Mouse (Mus musculus) bone marrow macrophage, adult 2 months (primary cell): ENCODE measurements around the gene Oit1.

Experiments
- CTCF ChIP-seq: IDR thresholded peaks from 2 replicates; pipeline ENCODE4 v1.5.1; 2012; ENCODE audit warnings: low read depth, mild to moderate bottlenecking, low read length, moderate library complexity
- POLR2A ChIP-seq: IDR thresholded peaks from 2 replicates; pipeline ENCODE4 v1.6.1; 2012; ENCODE audit warnings: mild to moderate bottlenecking, low read depth, low read length, borderline replicate concordance

GRCm38 (mm10) chr14:8340226-8340625 is 38.3 kb downstream of the Oit1 start:
- TF ChIP-seq CTCF (no peak), POLR2A (no peak)
